In genomic region chr8:108104471-108105098, GRCm38 (mm10) we compare ENCODE assay signal across 13 mouse cellular contexts.
A peak's percentile ranks its signal among the peaks of the same experiment; 100 is the strongest.
DNase-seq lines count a peak whose midpoint lies in the region; ATAC-seq and TF ChIP-seq lines count a peak whose summit lies in the region.
"Had no signal": no experiment of that assay in that cellular context is flagged by ENCODE, and none has a peak within 500 bp of the region (broad histone marks: within the 10 kb centered on the region; RNA-seq: fewer than 3 reads in every experiment).

No protein-coding gene starts in this region.

- WGBS in intestine, postnatal 0 days, result 23% methylated on average over 10 of the region's 10 CpGs
- WGBS in intestine, embryonic 16.5 days, result 16% methylated on average over 10 of the region's 10 CpGs
- WGBS in stomach, embryonic 15.5 days, result 20% methylated on average over 10 of the region's 10 CpGs
- WGBS in stomach, postnatal 0 days, result 17% methylated on average over 10 of the region's 10 CpGs

- no peaks in the 10 kb centered on the region for H3K27me3 ChIP-seq in intestine, postnatal 0 days (replicated peaks; ENCODE audit: control insufficient read depth, insufficient read depth, low read length)
- no peaks in the 10 kb centered on the region for H3K27me3 ChIP-seq in intestine, embryonic 16.5 days (replicated peaks; ENCODE audit: control insufficient read depth, insufficient read depth, low read length)
- H3K27me3 ChIP-seq in stomach, embryonic 15.5 days (replicated peaks), result no peaks in the 10 kb centered on the region
- no peaks in the 10 kb centered on the region for H3K27me3 ChIP-seq in stomach, postnatal 0 days (ENCODE audit: control insufficient read depth, insufficient read depth, low read length)

- no peak overlapping the region for H3K9ac ChIP-seq in intestine, postnatal 0 days (ENCODE audit: low read depth, low read length)
- no peak overlapping the region for H3K9ac ChIP-seq in intestine, embryonic 16.5 days (ENCODE audit: low read depth, low read length)
- H3K9ac ChIP-seq in stomach, embryonic 15.5 days, result no peak overlapping the region
- H3K9ac ChIP-seq in stomach, postnatal 0 days (ENCODE audit: low read length), result no peak overlapping the region
- H3K9ac ChIP-seq: limb, embryonic 15.5 days had no signal

- no peak overlapping the region for H3K27ac ChIP-seq in intestine, postnatal 0 days (ENCODE audit: low read depth, low read length)
- no peak overlapping the region for H3K27ac ChIP-seq in intestine, embryonic 16.5 days (ENCODE audit: low read length)
- no peak overlapping the region for H3K27ac ChIP-seq in stomach, embryonic 15.5 days
- H3K27ac ChIP-seq in stomach, postnatal 0 days (replicated peaks), result no peak overlapping the region
- H3K27ac ChIP-seq: limb, embryonic 15.5 days had no signal

- H3K9me3 ChIP-seq in intestine, postnatal 0 days (ENCODE audit: control insufficient read depth), result no peaks in the 10 kb centered on the region
- H3K9me3 ChIP-seq in intestine, embryonic 16.5 days (ENCODE audit: control insufficient read depth, low read length), result no peaks in the 10 kb centered on the region
- no peaks in the 10 kb centered on the region for H3K9me3 ChIP-seq in stomach, embryonic 15.5 days
- no peaks in the 10 kb centered on the region for H3K9me3 ChIP-seq in stomach, postnatal 0 days (ENCODE audit: control insufficient read depth, low read length)
- H3K9me3 ChIP-seq: limb, embryonic 15.5 days had no signal

- DNase-seq in stomach, postnatal 0 days (ENCODE audit: low spot score), result no peak
- peak; percentile 24 for DNase-seq in hindlimb bud, embryonic 11.5 days (ENCODE audit: extremely low spot score, low read depth, low spot score)
- DNase-seq in left cerebral cortex, postnatal 36 days (ENCODE audit: low spot score in 2 of 2), result no peak
- DNase-seq in right cerebral cortex, adult 2 months (ENCODE audit: low spot score in 2 of 2), result no peak
- DNase-seq: kidney, postnatal 14 days; lung, adult 2 months; right cerebral cortex, postnatal 4 days; thymus, postnatal 14 days had no signal

- no peak for ATAC-seq in intestine, postnatal 0 days
- ATAC-seq in intestine, embryonic 16.5 days, result no peak
- ATAC-seq in stomach, embryonic 15.5 days (ENCODE audit: insufficient read depth, low FRiP score, low read depth), result no peak
- ATAC-seq in stomach, postnatal 0 days (ENCODE audit: low FRiP score, low TSS enrichment), result no peak
- ATAC-seq: CD4-positive, CD25-positive, alpha-beta regulatory T cell, adult 4 months had no signal

- no peak for TF ChIP-seq EP300 in stomach, postnatal 0 days (optimal IDR thresholded peaks at IDR 0.05)

- no peaks in the 10 kb centered on the region for H3K36me3 ChIP-seq in intestine, postnatal 0 days (ENCODE audit: control insufficient read depth, insufficient read depth)
- H3K36me3 ChIP-seq in intestine, embryonic 16.5 days (ENCODE audit: control insufficient read depth, insufficient read depth, low read length), result no peaks in the 10 kb centered on the region
- no peaks in the 10 kb centered on the region for H3K36me3 ChIP-seq in stomach, embryonic 15.5 days
- H3K36me3 ChIP-seq in stomach, postnatal 0 days (ENCODE audit: control insufficient read depth, insufficient read depth, low read length), result no peaks in the 10 kb centered on the region
- H3K36me3 ChIP-seq: limb, embryonic 15.5 days had no signal

- H3K4me3 ChIP-seq in intestine, postnatal 0 days (ENCODE audit: low read depth, low read length), result no peak overlapping the region
- no peak overlapping the region for H3K4me3 ChIP-seq in intestine, embryonic 16.5 days (ENCODE audit: low read length)
- no peak overlapping the region for H3K4me3 ChIP-seq in stomach, embryonic 15.5 days (replicated peaks)
- H3K4me3 ChIP-seq in stomach, postnatal 0 days (ENCODE audit: low read depth, low read length), result no peak overlapping the region
- H3K4me3 ChIP-seq: limb, embryonic 15.5 days had no signal

- intact Hi-C loops in left cerebral cortex, postnatal 36 days (cut with DNase I), result loop anchor here (5.0 kb wide), 1 partner anchor 147 kb away; no protein-coding TSS in a partner anchor

- H3K4me2 ChIP-seq in intestine, postnatal 0 days (replicated peaks; ENCODE audit: low read depth), result peak overlapping the region; percentile 13; the same call in 1 of the 2 replicates
- H3K4me2 ChIP-seq in intestine, embryonic 16.5 days (ENCODE audit: low read depth, low read length), result no peak overlapping the region
- H3K4me2 ChIP-seq in stomach, embryonic 15.5 days, result peak overlapping the region; percentile 14; the same call in 1 of the 2 replicates
- no peak overlapping the region; the same call in 1 of the 2 replicates for H3K4me2 ChIP-seq in stomach, postnatal 0 days (replicated peaks; ENCODE audit: low read depth)
- H3K4me2 ChIP-seq: limb, embryonic 15.5 days had no signal

- TF ChIP-seq CTCF in intestine, postnatal 0 days (IDR thresholded peaks at IDR 0.05; ENCODE audit: low read depth), result no peak
- TF ChIP-seq CTCF in stomach, postnatal 0 days (IDR thresholded peaks at IDR 0.05; ENCODE audit: low read depth), result no peak

- no peaks in the 10 kb centered on the region for H3K4me1 ChIP-seq in intestine, postnatal 0 days (replicated peaks; ENCODE audit: control insufficient read depth, insufficient read depth, low read length)
- no peaks in the 10 kb centered on the region for H3K4me1 ChIP-seq in intestine, embryonic 16.5 days (ENCODE audit: control insufficient read depth, insufficient read depth, low read length)
- 0 out of 2 replicates have a peak, but pooled peaks cover 6% of the 10 kb centered on the region for H3K4me1 ChIP-seq in stomach, embryonic 15.5 days
- H3K4me1 ChIP-seq in stomach, postnatal 0 days (replicated peaks; ENCODE audit: control insufficient read depth, insufficient read depth), result no peaks in the 10 kb centered on the region

Comparison
In these comparisons a context has a peak if more than half of its experiments do, and no peak if none do; other contexts are left out.
1. H3K4me2 ChIP-seq: peak in intestine, postnatal 0 days (single experiment) and stomach, embryonic 15.5 days (single experiment); none in intestine, embryonic 16.5 days (single experiment) and stomach, postnatal 0 days (single experiment).